Mouse (Mus musculus): ENCODE data around the gene Rasl11b.

- no peak for TF ChIP-seq CTCF (IDR thresholded peaks at IDR 0.05; ENCODE audit: low read depth, low read length)
- no peak for TF ChIP-seq POLR2A (IDR thresholded peaks at IDR 0.05; ENCODE audit: extremely low read depth, insufficient read depth, low read length)
Measured at GRCm38 (mm10) chr5:74222626-74223025, 27.5 kb downstream of the Rasl11b start.

Data from liver, adult 2 months (tissue).